Mouse (Mus musculus) lung, embryonic 14.5 days (tissue): ENCODE measurements around the gene Akr1b7. TPM values are rescaled to one million over a fixed set of nuclear protein-coding genes. Genes with fewer than 3 reads are reported as not detected.
"Not testable (repeated sequence)": the region's sequence is repeated elsewhere in the genome, so short reads cannot be mapped to it uniquely, and the experiment has no call there.

Source experiments
- ATAC-seq: fragments of 200-750 bp; cut with Nextera tagmentation; 2 replicates; pipeline ENCODE4 v1.8.0; 2017; ENCODE audit warnings: mild to moderate bottlenecking, moderate TSS enrichment, moderate library complexity; ENCODE audit not compliant: insufficient read depth
- DNase-seq: peaks from one replicate; pipeline ENCODE4 v3.0.0-alpha.2; 2015
- H3K27ac ChIP-seq: fragments of 300-500 bp; sonication (generic); 2 replicates; pipeline ENCODE4 v1.5.1; 2014; ENCODE audit warnings: low read depth, mild to moderate bottlenecking, moderate library complexity
- H3K27me3 ChIP-seq: fragments of 300-500 bp; sonication (generic); 2 replicates; pipeline ENCODE4 v1.6.1; 2014; ENCODE audit warnings: low read length, control low read depth; ENCODE audit not compliant: insufficient read depth
- H3K36me3 ChIP-seq: fragments of 300-500 bp; sonication (generic); 2 replicates; pipeline ENCODE4 v1.6.1; 2014; ENCODE audit warnings: control low read depth; ENCODE audit not compliant: insufficient read depth
- H3K4me1 ChIP-seq: fragments of 300-500 bp; sonication (generic); 2 replicates; pipeline ENCODE4 v1.6.1; 2014; ENCODE audit warnings: antibody characterized with exemption, control low read depth; ENCODE audit not compliant: insufficient read depth
- H3K4me2 ChIP-seq: fragments of 300-500 bp; sonication (generic); 2 replicates; pipeline ENCODE4 v1.6.1; 2014; ENCODE audit warnings: mild to moderate bottlenecking
- H3K4me3 ChIP-seq: fragments of 300-500 bp; sonication (generic); 2 replicates; pipeline ENCODE4 v1.5.1; 2014; ENCODE audit warnings: low read depth, low read length
- H3K9ac ChIP-seq: fragments of 300-500 bp; sonication (generic); 2 replicates; pipeline ENCODE4 v1.6.1; 2014
- H3K9me3 ChIP-seq: fragments of 300-500 bp; sonication (generic); 2 replicates; pipeline ENCODE4 v1.6.1; 2016; ENCODE audit warnings: low read depth, low read length, control low read depth
- CTCF ChIP-seq: IDR thresholded peaks from 2 replicates; pipeline ENCODE4 v1.5.1; 2016; ENCODE audit warnings: antibody characterized with exemption, low read depth
- WGBS: fragments of 180-500 bp; shearing (Covaris S2); extraction: QIAGEN DNeasy Blood & Tissue Kit; methylation state at CpG from one replicate; pipeline ENCODE4 v1.1.7; 2014; 5-methylcytosine and 5-hydroxymethylcytosine counted together
- polyA plus RNA-seq: library from polyadenylated mRNA; unstranded; fragments of >200 nt; fragmentation: Nextera tagmentation; extraction: Ambion mirVana; gene quantifications from 2 replicates; pipeline ENCODE4 v1.2.1, GENCODE M21; 2014

Akr1b7 gene
- polyA plus RNA-seq: 0.15 TPM in 1 of 2 replicates, not detected in the other

- Histone ChIP-seq H3K27ac (no peak within 1 kb of the TSS), H3K4me2 (no peak within 1 kb of the TSS), H3K36me3 (no peaks in the 10 kb centered on the region), H3K4me1 (no peaks in the 10 kb centered on the region), H3K4me3 (no peak within 1 kb of the TSS), H3K9me3 (no peaks in the 10 kb centered on the region), H3K27me3 (no peaks in the 10 kb centered on the region), H3K9ac (no peak within 1 kb of the TSS)
- DNase-seq (peak; percentile 21), ATAC-seq (no peak)
- 45% methylated on average over 6 of the region's 6 CpGs for WGBS
- no peak for TF ChIP-seq CTCF
Measured at GRCm38 (mm10) chr6:34412023-34412422, at the start of gene Akr1b7. TSS of gene Akr1b7 (plus strand) at chr6:34412334.

- no peaks in the 10 kb centered on the region for H3K36me3 ChIP-seq
- no peaks in the 10 kb centered on the region for H3K9me3 ChIP-seq
- no peaks in the 10 kb centered on the region for H3K4me1 ChIP-seq
- ATAC-seq (no peak), DNase-seq (no peak)
- H3K9ac ChIP-seq: no peak overlapping the region
- H3K27ac ChIP-seq: no peak overlapping the region
- WGBS: 78% methylated on average over 12 of the region's 12 CpGs
- no peak for TF ChIP-seq CTCF
- no peak overlapping the region for H3K4me2 ChIP-seq
- no peak overlapping the region for H3K4me3 ChIP-seq
- no peaks in the 10 kb centered on the region for H3K27me3 ChIP-seq
Measured at GRCm38 (mm10) chr6:34364217-34365136, 47.7 kb upstream of the Akr1b7 start.

- Histone ChIP-seq H3K9me3 (no peaks in the 10 kb centered on the region), H3K4me1 (no peaks in the 10 kb centered on the region), H3K4me3 (no peak overlapping the region)
Measured at GRCm38 (mm10) chr6:34367998-34368397, 44.1 kb upstream of the Akr1b7 start.

GRCm38 (mm10) chr6:34370081-34370480, 42.1 kb upstream of the Akr1b7 start:
- Histone ChIP-seq H3K9ac (no peak overlapping the region), H3K4me2 (no peak overlapping the region), H3K9me3 (no peaks in the 10 kb centered on the region), H3K36me3 (no peaks in the 10 kb centered on the region), H3K27ac (no peak overlapping the region), H3K27me3 (no peaks in the 10 kb centered on the region), H3K4me1 (no peaks in the 10 kb centered on the region), H3K4me3 (no peak overlapping the region)
- no peak for ATAC-seq
- WGBS: 75% methylated on average over 8 of the region's 8 CpGs
- no peak for TF ChIP-seq CTCF
- no peak for DNase-seq

More at GRCm38 (mm10) chr6:34367998-34368397, 44.1 kb upstream of the Akr1b7 start:
- Histone ChIP-seq H3K27me3 (no peaks in the 10 kb centered on the region), H3K27ac (no peak overlapping the region), H3K36me3 (no peaks in the 10 kb centered on the region), H3K9ac (no peak overlapping the region), H3K4me2 (no peak overlapping the region)
- 70% methylated on average over 9 of the region's 9 CpGs for WGBS
- no peak for TF ChIP-seq CTCF
- ATAC-seq (no peak), DNase-seq (peak; percentile 34)

GRCm38 (mm10) chr6:34371700-34372351, 40.3 kb upstream of the Akr1b7 start:
- no peak overlapping the region for H3K4me3 ChIP-seq
- TF ChIP-seq CTCF: peak; percentile 79
- peak; percentile 62; the same call in 1 of the 2 replicates for ATAC-seq
- H3K27me3 ChIP-seq: no peaks in the 10 kb centered on the region
- no peaks in the 10 kb centered on the region for H3K4me1 ChIP-seq
- no peaks in the 10 kb centered on the region for H3K36me3 ChIP-seq
- no peaks in the 10 kb centered on the region for H3K9me3 ChIP-seq
- H3K4me2 ChIP-seq: peak overlapping the region; percentile 49
- WGBS: 25% methylated on average over 18 of the region's 18 CpGs
- peak; percentile 95 for DNase-seq
- H3K27ac ChIP-seq: no peak overlapping the region
- H3K9ac ChIP-seq: no peak overlapping the region; the same call in 1 of the 2 replicates

- no peak for ATAC-seq
Measured at GRCm38 (mm10) chr6:34373841-34374240, 38.3 kb upstream of the Akr1b7 start.

GRCm38 (mm10) chr6:34375888-34376287, 36.2 kb upstream of the Akr1b7 start:
- not testable (repeated sequence) for DNase-seq

More at GRCm38 (mm10) chr6:34373841-34374240, 38.3 kb upstream of the Akr1b7 start:
- H3K27me3 ChIP-seq: no peaks in the 10 kb centered on the region
- H3K4me3 ChIP-seq: no peak overlapping the region
- H3K9ac ChIP-seq: no peak overlapping the region
- no peak for TF ChIP-seq CTCF
- H3K9me3 ChIP-seq: no peaks in the 10 kb centered on the region
- H3K4me1 ChIP-seq: no peaks in the 10 kb centered on the region
- H3K27ac ChIP-seq: no peak overlapping the region
- WGBS: 68% methylated on average over 7 of the region's 7 CpGs
- no peak for DNase-seq
- no peak overlapping the region for H3K4me2 ChIP-seq
- no peaks in the 10 kb centered on the region for H3K36me3 ChIP-seq

More at GRCm38 (mm10) chr6:34375888-34376287, 36.2 kb upstream of the Akr1b7 start:
- not testable (repeated sequence) for H3K4me3 ChIP-seq, H3K9me3 ChIP-seq, H3K9ac ChIP-seq, H3K27me3 ChIP-seq, H3K4me2 ChIP-seq, H3K27ac ChIP-seq, H3K36me3 ChIP-seq, ATAC-seq, H3K4me1 ChIP-seq
- WGBS: 71% methylated on average over 5 of the region's 5 CpGs
